ENCODE assay signal across 9 mouse cellular contexts in genomic region chr15:95653812-95654210, GRCm38 (mm10). TPM values are rescaled to one million over a fixed set of nuclear protein-coding genes. Genes with fewer than 3 reads are reported as not detected.
A peak's percentile ranks its signal among the peaks of the same experiment; 100 is the strongest.
DNase-seq lines count a peak whose midpoint lies in the region; ATAC-seq and TF ChIP-seq lines count a peak whose summit lies in the region.
"Had no signal": no experiment of that assay in that cellular context is flagged by ENCODE, and none has a peak within 500 bp of the region (broad histone marks: within the 10 kb centered on the region; RNA-seq: fewer than 3 reads in every experiment).

No protein-coding gene starts in this region.

- no peak for TF ChIP-seq POLR2A in kidney, adult 2 months (IDR thresholded peaks at IDR 0.05; ENCODE audit: low read depth, low read length)

- no peaks in the 10 kb centered on the region for H3K9me3 ChIP-seq in kidney, embryonic 14.5 days (ENCODE audit: control insufficient read depth, low read length)
- H3K9me3 ChIP-seq in embryonic facial prominence, embryonic 12.5 days: no peaks in the 10 kb centered on the region
- H3K9me3 ChIP-seq in hindbrain, postnatal 0 days (ENCODE audit: low read length): no peaks in the 10 kb centered on the region
- H3K9me3 ChIP-seq in neural tube, embryonic 12.5 days: no peaks in the 10 kb centered on the region

- peak overlapping the region; percentile 43 for H3K4me3 ChIP-seq in kidney, embryonic 14.5 days (ENCODE audit: low read length)
- no peak overlapping the region for H3K4me3 ChIP-seq in kidney, adult 2 months (ENCODE audit: insufficient read depth, low read depth, low read length)
- H3K4me3 ChIP-seq in embryonic facial prominence, embryonic 12.5 days: peak overlapping the region; percentile 40
- peak overlapping the region; percentile 44 for H3K4me3 ChIP-seq in hindbrain, postnatal 0 days (ENCODE audit: low read length)
- peak overlapping the region; percentile 36 for H3K4me3 ChIP-seq in neural tube, embryonic 12.5 days

- 5% methylated on average over 6 of the region's 6 CpGs for WGBS in kidney, embryonic 14.5 days
- 9% methylated on average over 6 of the region's 6 CpGs for WGBS in kidney, adult 2 months
- WGBS in embryonic facial prominence, embryonic 12.5 days: 0% methylated on average over 6 of the region's 6 CpGs
- 5% methylated on average over 6 of the region's 6 CpGs for WGBS in hindbrain, postnatal 0 days
- 3% methylated on average over 6 of the region's 6 CpGs for WGBS in neural tube, embryonic 12.5 days

- H3K4me2 ChIP-seq in kidney, embryonic 14.5 days (replicated peaks; ENCODE audit: low read depth, low read length): peak overlapping the region; percentile 78
- H3K4me2 ChIP-seq in embryonic facial prominence, embryonic 12.5 days (replicated peaks): peak overlapping the region; percentile 73
- H3K4me2 ChIP-seq in hindbrain, postnatal 0 days (ENCODE audit: low read depth, low read length): peak overlapping the region; percentile 59
- H3K4me2 ChIP-seq in neural tube, embryonic 12.5 days (replicated peaks): peak overlapping the region; percentile 70

- ATAC-seq in kidney, embryonic 14.5 days (ENCODE audit: low FRiP score, low TSS enrichment): peak; percentile 55; the same call in 1 of the 2 replicates
- ATAC-seq in embryonic facial prominence, embryonic 12.5 days (ENCODE audit: insufficient number of reproducible peaks, insufficient read depth, low FRiP score, low TSS enrichment): 0 out of 2 replicates have a peak, but pooled peaks have one; percentile 74
- ATAC-seq in hindbrain, postnatal 0 days: 0 out of 2 replicates have a peak, but pooled peaks have one; percentile 21
- 0 out of 2 replicates have a peak, but pooled peaks have one; percentile 7 for ATAC-seq in neural tube, embryonic 12.5 days (ENCODE audit: low FRiP score, low read depth)

- no peak overlapping the region for H3K27ac ChIP-seq in kidney, embryonic 14.5 days (ENCODE audit: low read depth, low read length)
- no peak overlapping the region for H3K27ac ChIP-seq in kidney, adult 2 months (ENCODE audit: insufficient read depth, low read depth, low read length)
- H3K27ac ChIP-seq in embryonic facial prominence, embryonic 12.5 days: no peak overlapping the region
- 0 out of 2 replicates have a peak overlapping the region, but pooled peaks have one; percentile 43 for H3K27ac ChIP-seq in hindbrain, postnatal 0 days
- H3K27ac ChIP-seq in neural tube, embryonic 12.5 days: no peak overlapping the region

- no peak for DNase-seq in kidney, adult 2 months
- DNase-seq in hindbrain, postnatal 0 days (ENCODE audit: low spot score): no peak
- DNase-seq in urinary bladder, postnatal 4 days (ENCODE audit: low spot score in 2 of 2): no peak
- DNase-seq in cerebellum, adult 11 months: no peak
- no peak for DNase-seq in cerebellum, adult 9-10 months

- no peak for TF ChIP-seq CTCF in kidney, adult 2 months (conservative IDR thresholded peaks at IDR 0.05; ENCODE audit: insufficient read depth, insufficient read length, low read depth, low read length)
- TF ChIP-seq CTCF in hindbrain, postnatal 0 days (IDR thresholded peaks at IDR 0.05; ENCODE audit: low read depth): no peak

- peak overlapping the region; percentile 47; the same call in 1 of the 2 replicates for H3K9ac ChIP-seq in kidney, embryonic 14.5 days (ENCODE audit: low read depth, low read length)
- peak overlapping the region; percentile 39; the same call in 1 of the 2 replicates for H3K9ac ChIP-seq in embryonic facial prominence, embryonic 12.5 days
- H3K9ac ChIP-seq in hindbrain, postnatal 0 days (replicated peaks; ENCODE audit: low read length): peak overlapping the region; percentile 43; the same call in 1 of the 2 replicates
- peak overlapping the region; percentile 40 for H3K9ac ChIP-seq in neural tube, embryonic 12.5 days

- peaks cover 4% of the 10 kb centered on the region; the same call in 1 of the 2 replicates for H3K4me1 ChIP-seq in kidney, embryonic 14.5 days (ENCODE audit: control insufficient read depth, insufficient read depth, low read length)
- H3K4me1 ChIP-seq in kidney, adult 2 months (ENCODE audit: control insufficient read depth, insufficient read depth, low read length): no peaks in the 10 kb centered on the region
- peaks cover 11% of the 10 kb centered on the region for H3K4me1 ChIP-seq in embryonic facial prominence, embryonic 12.5 days
- H3K4me1 ChIP-seq in hindbrain, postnatal 0 days (ENCODE audit: insufficient read depth, low read length): peaks cover 5% of the 10 kb centered on the region; the same call in 1 of the 2 replicates
- H3K4me1 ChIP-seq in neural tube, embryonic 12.5 days: peaks cover 19% of the 10 kb centered on the region

- H3K36me3 ChIP-seq in kidney, embryonic 14.5 days (ENCODE audit: control insufficient read depth, insufficient read depth, low read length): no peaks in the 10 kb centered on the region
- no peaks in the 10 kb centered on the region for H3K36me3 ChIP-seq in kidney, adult 2 months (ENCODE audit: control insufficient read depth, insufficient read depth, low read length)
- no peaks in the 10 kb centered on the region for H3K36me3 ChIP-seq in embryonic facial prominence, embryonic 12.5 days
- H3K36me3 ChIP-seq in hindbrain, postnatal 0 days (ENCODE audit: insufficient read depth, low read length): no peaks in the 10 kb centered on the region
- H3K36me3 ChIP-seq in neural tube, embryonic 12.5 days: no peaks in the 10 kb centered on the region
- H3K36me3 ChIP-seq: G1E had no signal

- peaks cover 54% of the 10 kb centered on the region for H3K27me3 ChIP-seq in kidney, embryonic 14.5 days (ENCODE audit: control insufficient read depth, insufficient read depth, low read length)
- H3K27me3 ChIP-seq in kidney, adult 2 months (replicated peaks; ENCODE audit: control insufficient read depth, insufficient read depth, low read length): peaks cover 3% of the 10 kb centered on the region; the same call in 1 of the 2 replicates
- peaks cover 68% of the 10 kb centered on the region for H3K27me3 ChIP-seq in embryonic facial prominence, embryonic 12.5 days
- peaks cover 46% of the 10 kb centered on the region for H3K27me3 ChIP-seq in hindbrain, postnatal 0 days (ENCODE audit: insufficient read depth, low read length)
- peaks cover 81% of the 10 kb centered on the region for H3K27me3 ChIP-seq in neural tube, embryonic 12.5 days (replicated peaks)

RNA-seq across cellular contexts. Expression of gene Dbx2, which starts 1.9 kb away (rescaled TPM):
- polyA plus RNA-seq in kidney, embryonic 14.5 days (2014; fragmentation: Nextera tagmentation; extraction: Ambion mirVana): 0.29 TPM in 1 of 2 replicates, not detected in the other
- not detected in 2 replicates for polyA plus RNA-seq in kidney, adult 2 months (2012; rRNA removed)
- polyA plus RNA-seq in embryonic facial prominence, embryonic 12.5 days (2016; fragmentation: Nextera tagmentation; extraction: Ambion mirVana): 0.64 and 2.2 TPM in 2 replicates
- 8.3 and 11.4 TPM in 2 replicates for total RNA-seq in hindbrain, postnatal 0 days (2014; rRNA removed)
- 23.7 and 26.2 TPM in 2 replicates for polyA plus RNA-seq in hindbrain, postnatal 0 days (2015; fragmentation: Nextera tagmentation; extraction: Ambion mirVana)
- 5.7 and 8.5 TPM in 2 replicates for polyA plus RNA-seq in neural tube, embryonic 12.5 days (2016; fragmentation: Nextera tagmentation; extraction: Ambion mirVana)

Comparison
In these comparisons a context has a peak if more than half of its experiments do, and no peak if none do; other contexts are left out.
1. ATAC-seq: peak in every context shown above with its lines; median percentile 74 in embryonic facial prominence, embryonic 12.5 days; 55 in kidney, embryonic 14.5 days; 21 in hindbrain, postnatal 0 days; 7 in neural tube, embryonic 12.5 days.